Mouse (Mus musculus): Measurements from ENCODE around the gene Trpc4ap.

DNA sequence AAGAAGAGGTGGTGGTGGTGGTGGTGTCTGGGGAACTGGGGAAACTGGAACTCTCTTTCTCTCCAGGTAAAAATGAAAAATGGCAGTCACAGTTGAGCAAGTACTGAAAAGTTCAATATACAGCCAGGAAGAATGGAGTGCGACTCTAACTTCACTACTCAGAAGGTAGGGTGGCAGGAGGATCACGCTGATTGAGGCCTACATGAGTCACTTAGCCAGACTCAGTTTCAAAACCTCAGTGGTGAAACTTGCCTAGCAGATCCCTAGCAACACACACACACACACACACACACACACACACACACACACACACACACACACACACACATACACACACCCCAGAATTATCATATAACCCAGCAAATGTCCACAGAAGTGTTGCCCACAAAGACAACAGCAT is 10.3 kb downstream of the Trpc4ap start:
- TF ChIP-seq CTCF (IDR thresholded peaks at IDR 0.05; ENCODE audit: borderline replicate concordance, insufficient read depth, low read length) (no peak), POLR2A (IDR thresholded peaks at IDR 0.05; ENCODE audit: low read depth, low read length) (no peak)
